Mouse (Mus musculus): Measurements from ENCODE around the gene Mrvi1. TPM values are rescaled to one million over a fixed set of nuclear protein-coding genes. Genes with fewer than 3 reads are reported as not detected.

Mrvi1 gene
- polyA plus RNA-seq, 1 experiment from 2014 or later: 6.6 TPM

- Histone ChIP-seq H3K27ac (ENCODE audit: low read depth, low read length) (no peak overlapping the region), H3K27me3 (ENCODE audit: control insufficient read depth, insufficient read depth, low read length) (no peaks in the 10 kb centered on the region), H3K36me3 (ENCODE audit: control insufficient read depth, insufficient read depth, low read length) (no peaks in the 10 kb centered on the region), H3K4me1 (ENCODE audit: control insufficient read depth, insufficient read depth, low read length) (peaks cover 13% of the 10 kb centered on the region), H3K4me2 (no peak overlapping the region), H3K9ac (ENCODE audit: low read depth, low read length) (no peak overlapping the region), H3K4me3 (ENCODE audit: low read depth, low read length) (no peak overlapping the region), H3K9me3 (replicated peaks; ENCODE audit: control insufficient read depth, low read length) (no peaks in the 10 kb centered on the region)
- 66% methylated on average over 7 of the region's 7 CpGs for WGBS (ENCODE audit: insufficient replicate concordance)
- ATAC-seq (replicated peaks; ENCODE audit: insufficient number of reproducible peaks, low FRiP score, low TSS enrichment): no peak
These were observed 66.3 kb downstream of the Mrvi1 start for GRCm38 (mm10) chr7:110915913-110916312.

GRCm38 (mm10) chr7:110914531-110914930, 67.7 kb downstream of the Mrvi1 start:
- 59% methylated on average over 3 of the region's 3 CpGs for WGBS (ENCODE audit: insufficient replicate concordance)
- no peak overlapping the region for H3K4me2 ChIP-seq
- no peaks in the 10 kb centered on the region for H3K27me3 ChIP-seq (ENCODE audit: control insufficient read depth, insufficient read depth, low read length)
- peaks cover 4% of the 10 kb centered on the region for H3K4me1 ChIP-seq (ENCODE audit: control insufficient read depth, insufficient read depth, low read length)
- 0 out of 2 replicates have a peak overlapping the region, but pooled peaks have one; percentile 16 for H3K9ac ChIP-seq (ENCODE audit: low read depth, low read length)
- H3K27ac ChIP-seq (ENCODE audit: low read depth, low read length): no peak overlapping the region
- peak; percentile 89 for ATAC-seq (replicated peaks; ENCODE audit: insufficient number of reproducible peaks, low FRiP score, low TSS enrichment)
- H3K4me3 ChIP-seq (ENCODE audit: low read depth, low read length): no peak overlapping the region
- H3K9me3 ChIP-seq (replicated peaks; ENCODE audit: control insufficient read depth, low read length): no peaks in the 10 kb centered on the region
- H3K36me3 ChIP-seq (ENCODE audit: control insufficient read depth, insufficient read depth, low read length): no peaks in the 10 kb centered on the region

- no peaks in the 10 kb centered on the region for H3K4me1 ChIP-seq (ENCODE audit: control insufficient read depth, insufficient read depth, low read length)
- H3K9me3 ChIP-seq (replicated peaks; ENCODE audit: control insufficient read depth, low read length): no peaks in the 10 kb centered on the region
- no peaks in the 10 kb centered on the region for H3K27me3 ChIP-seq (ENCODE audit: control insufficient read depth, insufficient read depth, low read length)
- no peak overlapping the region for H3K27ac ChIP-seq (ENCODE audit: low read depth, low read length)
- no peak overlapping the region for H3K9ac ChIP-seq (ENCODE audit: low read depth, low read length)
- no peak overlapping the region for H3K4me2 ChIP-seq
- no peaks in the 10 kb centered on the region for H3K36me3 ChIP-seq (ENCODE audit: control insufficient read depth, insufficient read depth, low read length)
- WGBS (ENCODE audit: insufficient replicate concordance): 90% methylated on average over 4 of the region's 4 CpGs
- ATAC-seq (replicated peaks; ENCODE audit: insufficient number of reproducible peaks, low FRiP score, low TSS enrichment): no peak
- no peak overlapping the region for H3K4me3 ChIP-seq (ENCODE audit: low read depth, low read length)
These were observed 68.5 kb downstream of the Mrvi1 start for GRCm38 (mm10) chr7:110913754-110914153.

- Histone ChIP-seq H3K9me3 (replicated peaks; ENCODE audit: control insufficient read depth, low read length) (no peaks in the 10 kb centered on the region), H3K9ac (ENCODE audit: low read depth, low read length) (no peak overlapping the region), H3K27ac (ENCODE audit: low read depth, low read length) (no peak overlapping the region), H3K27me3 (ENCODE audit: control insufficient read depth, insufficient read depth, low read length) (no peaks in the 10 kb centered on the region), H3K4me2 (no peak overlapping the region), H3K36me3 (ENCODE audit: control insufficient read depth, insufficient read depth, low read length) (no peaks in the 10 kb centered on the region), H3K4me1 (ENCODE audit: control insufficient read depth, insufficient read depth, low read length) (peaks cover 9% of the 10 kb centered on the region), H3K4me3 (ENCODE audit: low read depth, low read length) (no peak overlapping the region)
- ATAC-seq (replicated peaks; ENCODE audit: insufficient number of reproducible peaks, low FRiP score, low TSS enrichment): no peak
- WGBS (ENCODE audit: insufficient replicate concordance): 77% methylated on average over 8 of the region's 8 CpGs
These were observed 73.8 kb downstream of the Mrvi1 start for GRCm38 (mm10) chr7:110908209-110909144.

GRCm38 (mm10) chr7:110906566-110906965, 75.7 kb downstream of the Mrvi1 start:
- peaks cover 17% of the 10 kb centered on the region for H3K4me1 ChIP-seq (ENCODE audit: control insufficient read depth, insufficient read depth, low read length)
- 74% methylated on average over 2 of the region's 2 CpGs for WGBS (ENCODE audit: insufficient replicate concordance)
- no peaks in the 10 kb centered on the region for H3K27me3 ChIP-seq (ENCODE audit: control insufficient read depth, insufficient read depth, low read length)
- no peaks in the 10 kb centered on the region for H3K9me3 ChIP-seq (replicated peaks; ENCODE audit: control insufficient read depth, low read length)
- H3K27ac ChIP-seq (ENCODE audit: low read depth, low read length): no peak overlapping the region
- H3K4me2 ChIP-seq: no peak overlapping the region
- H3K9ac ChIP-seq (ENCODE audit: low read depth, low read length): no peak overlapping the region
- H3K4me3 ChIP-seq (ENCODE audit: low read depth, low read length): no peak overlapping the region
- ATAC-seq (replicated peaks; ENCODE audit: insufficient number of reproducible peaks, low FRiP score, low TSS enrichment): no peak
- no peaks in the 10 kb centered on the region for H3K36me3 ChIP-seq (ENCODE audit: control insufficient read depth, insufficient read depth, low read length)

GRCm38 (mm10) chr7:110903226-110903625, 79.0 kb downstream of the Mrvi1 start:
- peak overlapping the region; percentile 31 for H3K4me2 ChIP-seq
- H3K9ac ChIP-seq (ENCODE audit: low read depth, low read length): no peak overlapping the region
- 16% methylated on average over 7 of the region's 7 CpGs for WGBS (ENCODE audit: insufficient replicate concordance)

GRCm38 (mm10) chr7:110897202-110897601, 85.1 kb downstream of the Mrvi1 start:
- Histone ChIP-seq H3K27ac (ENCODE audit: low read depth, low read length) (no peak overlapping the region), H3K9me3 (replicated peaks; ENCODE audit: control insufficient read depth, low read length) (no peaks in the 10 kb centered on the region), H3K4me3 (ENCODE audit: low read depth, low read length) (no peak overlapping the region), H3K4me1 (ENCODE audit: control insufficient read depth, insufficient read depth, low read length) (no peaks in the 10 kb centered on the region), H3K27me3 (ENCODE audit: control insufficient read depth, insufficient read depth, low read length) (no peaks in the 10 kb centered on the region), H3K9ac (ENCODE audit: low read depth, low read length) (no peak overlapping the region), H3K4me2 (no peak overlapping the region), H3K36me3 (ENCODE audit: control insufficient read depth, insufficient read depth, low read length) (no peaks in the 10 kb centered on the region)
- no peak for ATAC-seq (replicated peaks; ENCODE audit: insufficient number of reproducible peaks, low FRiP score, low TSS enrichment)
- WGBS (ENCODE audit: insufficient replicate concordance): 91% methylated on average over 8 of the region's 8 CpGs

More at GRCm38 (mm10) chr7:110903226-110903625, 79.0 kb downstream of the Mrvi1 start:
- Histone ChIP-seq H3K27ac (ENCODE audit: low read depth, low read length) (peak overlapping the region; percentile 82), H3K27me3 (ENCODE audit: control insufficient read depth, insufficient read depth, low read length) (no peaks in the 10 kb centered on the region), H3K9me3 (replicated peaks; ENCODE audit: control insufficient read depth, low read length) (no peaks in the 10 kb centered on the region), H3K4me3 (ENCODE audit: low read depth, low read length) (no peak overlapping the region), H3K36me3 (ENCODE audit: control insufficient read depth, insufficient read depth, low read length) (no peaks in the 10 kb centered on the region), H3K4me1 (ENCODE audit: control insufficient read depth, insufficient read depth, low read length) (peaks cover 17% of the 10 kb centered on the region)
- ATAC-seq (replicated peaks; ENCODE audit: insufficient number of reproducible peaks, low FRiP score, low TSS enrichment): no peak; the same call in 1 of the 2 replicates

GRCm38 (mm10) chr7:110896453-110896852, 85.8 kb downstream of the Mrvi1 start:
- H3K4me1 ChIP-seq (ENCODE audit: control insufficient read depth, insufficient read depth, low read length): 0 out of 2 replicates have a peak, but pooled peaks cover 3% of the 10 kb centered on the region
- H3K36me3 ChIP-seq (ENCODE audit: control insufficient read depth, insufficient read depth, low read length): no peaks in the 10 kb centered on the region
- no peak overlapping the region for H3K4me2 ChIP-seq
- no peak overlapping the region for H3K9ac ChIP-seq (ENCODE audit: low read depth, low read length)
- ATAC-seq (replicated peaks; ENCODE audit: insufficient number of reproducible peaks, low FRiP score, low TSS enrichment): no peak
- H3K9me3 ChIP-seq (replicated peaks; ENCODE audit: control insufficient read depth, low read length): no peaks in the 10 kb centered on the region
- H3K27me3 ChIP-seq (ENCODE audit: control insufficient read depth, insufficient read depth, low read length): no peaks in the 10 kb centered on the region
- 91% methylated on average over 7 of the region's 7 CpGs for WGBS (ENCODE audit: insufficient replicate concordance)
- no peak overlapping the region for H3K4me3 ChIP-seq (ENCODE audit: low read depth, low read length)
- H3K27ac ChIP-seq (ENCODE audit: low read depth, low read length): no peak overlapping the region

All from heart, embryonic 11.5 days (tissue).